Mouse (Mus musculus): ENCODE measurements around the gene Mfsd2a.

DNA sequence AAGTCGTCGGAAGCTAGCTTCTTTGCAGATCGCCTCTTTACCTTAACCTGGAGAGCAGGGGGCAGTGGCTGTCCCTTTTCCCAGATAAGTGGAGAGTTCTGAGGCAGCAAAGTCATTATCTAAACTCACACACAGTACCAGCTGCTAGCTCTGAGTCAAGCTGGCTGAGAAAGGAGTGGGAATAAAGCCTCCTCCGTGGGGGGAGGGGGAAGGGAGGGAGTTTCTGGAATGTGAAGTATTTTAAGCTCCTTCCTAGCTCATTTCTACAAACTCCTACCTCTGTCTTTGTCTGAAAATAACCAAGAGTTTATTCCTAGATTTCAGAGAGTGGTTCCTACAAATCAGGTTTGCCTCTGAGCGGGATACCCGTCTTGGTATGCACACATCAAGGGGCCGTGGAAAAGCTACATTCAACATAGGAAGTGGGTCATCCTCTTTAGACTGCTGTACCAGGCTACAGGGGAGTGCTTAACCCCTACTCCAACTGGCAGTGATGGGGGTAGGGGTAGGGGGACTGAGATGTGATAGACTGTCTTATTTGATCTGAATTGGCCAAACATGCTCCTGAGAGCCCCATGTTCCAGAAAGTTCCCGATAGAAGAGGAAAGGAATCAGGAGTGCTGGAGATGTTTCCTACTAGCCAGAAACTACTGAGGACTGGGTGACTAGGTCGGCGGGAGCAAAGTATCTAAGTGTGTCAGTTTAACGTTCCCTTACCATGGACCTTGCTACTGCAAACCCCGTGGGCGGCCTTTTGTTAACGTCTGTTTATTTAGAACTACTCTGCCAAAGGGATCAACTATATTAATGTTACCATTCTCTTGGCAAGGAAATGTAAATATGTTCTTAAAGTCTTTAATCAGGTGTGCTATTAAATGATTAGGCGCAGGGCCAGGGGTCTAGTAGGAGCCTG lies 44.3 kb upstream of the Mfsd2a start:
- TF ChIP-seq POLR2A (IDR thresholded peaks at IDR 0.05; ENCODE audit: low read depth, low read length): no peak
- no peak for TF ChIP-seq CTCF (conservative IDR thresholded peaks at IDR 0.05; ENCODE audit: insufficient read depth, insufficient read length, low read depth, low read length)

All from kidney, adult 2 months (tissue).